Comparison of ENCODE assay signal across 30 mouse cellular contexts in genomic region chr9:99001326-99001725, GRCm38 (mm10). TPM values are rescaled to one million over a fixed set of nuclear protein-coding genes. Genes with fewer than 3 reads are reported as not detected.
"Had no signal": no experiment of that assay in that cellular context is flagged by ENCODE, and none has a peak within 500 bp of the region (broad histone marks: within the 10 kb centered on the region; RNA-seq: fewer than 3 reads in every experiment).

No protein-coding gene starts in this region.

- H3K4me3 ChIP-seq: liver, embryonic 12.5 days; lung, embryonic 15.5 days; megakaryocyte, embryonic 14.5 days; midbrain, embryonic 12.5 days; neural tube, embryonic 12.5 days; stomach, embryonic 15.5 days had no signal

- ATAC-seq: liver, embryonic 12.5 days; lung, postnatal 0 days; midbrain, embryonic 16.5 days had no signal

- DNase-seq: lung, adult 18-20 months; lung, postnatal 14 days; lung, postnatal 36 days; midbrain, embryonic 14.5 days; retina, postnatal 1 day; right cerebral cortex, adult 18-20 months; right cerebral cortex, postnatal 25 days; right cerebral cortex, postnatal 4 days; spleen, adult 18-20 months; thymus, adult 2 months; thymus, postnatal 25 days; thymus, postnatal 4 days had no signal

- H3K27ac ChIP-seq: liver, embryonic 12.5 days; liver, embryonic 14.5 days; lung, embryonic 15.5 days; macrophage; midbrain, embryonic 12.5 days; neural tube, embryonic 12.5 days; stomach, embryonic 15.5 days; stomach, postnatal 0 days had no signal

- H3K4me1 ChIP-seq: liver, embryonic 12.5 days; lung, embryonic 15.5 days; midbrain, embryonic 12.5 days; neural tube, embryonic 12.5 days; stomach, embryonic 15.5 days had no signal

RNA-seq across cellular contexts. Expression of gene Gm1123, which starts 34.2 kb away (rescaled TPM):
- total RNA-seq: monocyte, adult 5-6 weeks; neutrophil, adult 5-6 weeks had no signal
- polyA plus RNA-seq: liver, embryonic 12.5 days; lung, embryonic 15.5 days; lung, postnatal 0 days; macrophage; midbrain, embryonic 12.5 days; midbrain, embryonic 14.5 days; neural tube, embryonic 12.5 days; neural tube, embryonic 14.5 days; testis, adult 2 months; urinary bladder, adult 2 months had no signal

RNA-seq across cellular contexts. Expression of gene Foxl2, which starts 46.2 kb away (rescaled TPM):
- total RNA-seq: monocyte, adult 5-6 weeks; neutrophil, adult 5-6 weeks had no signal
- polyA plus RNA-seq: liver, embryonic 12.5 days; liver, embryonic 14.5 days; liver, embryonic 16.5 days; lung, embryonic 15.5 days; lung, postnatal 0 days; macrophage; small intestine, adult 2 months; stomach, embryonic 15.5 days; stomach, postnatal 0 days; testis, adult 2 months; urinary bladder, adult 2 months had no signal
